Mouse (Mus musculus) stomach, embryonic 14.5 days (tissue): ENCODE measurements around the gene Dkk1. TPM values are rescaled to one million over a fixed set of nuclear protein-coding genes. Genes with fewer than 3 reads are reported as not detected.
A peak's percentile ranks its signal among the peaks of the same experiment; 100 is the strongest.
"Not testable (repeated sequence)": the region's sequence is repeated elsewhere in the genome, so short reads cannot be mapped to it uniquely, and the experiment has no call there.

Experiments
- ATAC-seq: fragments of 200-750 bp; cut with Nextera tagmentation; 2 replicates; pipeline ENCODE4 v1.8.0; 2017; ENCODE audit warnings: low read depth, moderate TSS enrichment; ENCODE audit not compliant: insufficient number of reproducible peaks, insufficient read depth, low FRiP score
- H3K27ac ChIP-seq: fragments of 300-500 bp; sonication (generic); 2 replicates; pipeline ENCODE4 v1.5.1; 2014; ENCODE audit warnings: mild to moderate bottlenecking, low read length, moderate library complexity, mixed read lengths
- H3K27me3 ChIP-seq: fragments of 300-500 bp; sonication (generic); 2 replicates; pipeline ENCODE4 v1.6.1; 2014; ENCODE audit warnings: low read length, control low read depth, mixed read lengths; ENCODE audit not compliant: control insufficient read depth, insufficient read depth
- H3K36me3 ChIP-seq: fragments of 300-500 bp; sonication (generic); 2 replicates; pipeline ENCODE4 v1.6.1; 2014; ENCODE audit warnings: mild to moderate bottlenecking, control low read depth, low read length, moderate library complexity, mixed read lengths; ENCODE audit not compliant: control insufficient read depth, insufficient read depth
- H3K4me1 ChIP-seq: fragments of 300-500 bp; sonication (generic); 2 replicates; pipeline ENCODE4 v1.6.1; 2014; ENCODE audit warnings: low read length, control low read depth, mixed read lengths; ENCODE audit not compliant: control insufficient read depth, insufficient read depth
- H3K4me2 ChIP-seq: fragments of 300-500 bp; sonication (generic); replicated peaks from 2 replicates; pipeline ENCODE4 v1.6.1; 2014; ENCODE audit warnings: low read depth, low read length, control low read depth
- H3K4me3 ChIP-seq: fragments of 300-500 bp; sonication (generic); 2 replicates; pipeline ENCODE4 v1.5.1; 2014; ENCODE audit warnings: low read depth, low read length, control low read depth
- H3K9ac ChIP-seq: fragments of 300-500 bp; sonication (generic); replicated peaks from 2 replicates; pipeline ENCODE4 v1.6.1; 2014; ENCODE audit warnings: low read depth, mild to moderate bottlenecking, control low read depth, low read length, moderate library complexity, mixed read lengths
- H3K9me3 ChIP-seq: fragments of 300-500 bp; sonication (generic); 2 replicates; pipeline ENCODE4 v1.6.1; 2016; ENCODE audit warnings: low read depth, low read length, control low read depth; ENCODE audit not compliant: control insufficient read depth
- WGBS: fragments of 180-500 bp; shearing (Covaris S2); extraction: QIAGEN DNeasy Blood & Tissue Kit; methylation state at CpG from one replicate; pipeline ENCODE4 v1.1.7; 2014; 5-methylcytosine and 5-hydroxymethylcytosine counted together
- polyA plus RNA-seq: library from polyadenylated mRNA; unstranded; fragments of >200 nt; fragmentation: Nextera tagmentation; extraction: Ambion mirVana; gene quantifications from 2 replicates; pipeline ENCODE4 v1.2.1, GENCODE M21; 2014

The Dkk1 gene
- polyA plus RNA-seq, 1 experiment from 2014 or later, result 2.0 TPM

GRCm38 (mm10) chr19:30549854-30550647 lies 586 bp upstream of the Dkk1 start:
- 0 out of 2 replicates have a peak, but pooled peaks cover 5% of the 10 kb centered on the region for H3K4me1 ChIP-seq
- H3K27me3 ChIP-seq, result peaks cover 34% of the 10 kb centered on the region
- H3K4me2 ChIP-seq, result peak overlapping the region; percentile 48
- no peak for ATAC-seq
- peak overlapping the region; percentile 27; the same call in 1 of the 2 replicates for H3K4me3 ChIP-seq
- no peaks in the 10 kb centered on the region for H3K9me3 ChIP-seq
- under 1% methylated on average over 17 of the region's 17 CpGs for WGBS
- no peak overlapping the region for H3K9ac ChIP-seq
- no peaks in the 10 kb centered on the region for H3K36me3 ChIP-seq
- no peak overlapping the region for H3K27ac ChIP-seq

- Histone ChIP-seq H3K9me3 (no peaks in the 10 kb centered on the region), H3K27ac (no peak overlapping the region), H3K4me1 (0 out of 2 replicates have a peak, but pooled peaks cover 5% of the 10 kb centered on the region), H3K27me3 (peaks cover 32% of the 10 kb centered on the region), H3K9ac (no peak overlapping the region), H3K4me3 (peak overlapping the region; percentile 27), H3K36me3 (no peaks in the 10 kb centered on the region), H3K4me2 (peak overlapping the region; percentile 48)
- peak; percentile 37; the same call in 1 of the 2 replicates for ATAC-seq
- WGBS, result 1% methylated on average over 23 of the region's 23 CpGs
Measured at GRCm38 (mm10) chr19:30548411-30549043, 938 bp downstream of the Dkk1 start.

- WGBS, result 1% methylated on average over 42 of the region's 44 CpGs
- not testable (repeated sequence) for H3K27me3 ChIP-seq, H3K9me3 ChIP-seq, H3K4me1 ChIP-seq, H3K27ac ChIP-seq, H3K9ac ChIP-seq, H3K36me3 ChIP-seq, ATAC-seq
- H3K4me3 ChIP-seq, result peak overlapping the region; percentile 32
- H3K4me2 ChIP-seq, result peak overlapping the region; percentile 56
Measured at GRCm38 (mm10) chr19:30539365-30539941, 10.0 kb downstream of the Dkk1 start.

- Histone ChIP-seq H3K4me2 (no peak overlapping the region), H3K9me3 (no peaks in the 10 kb centered on the region), H3K4me1 (no peaks in the 10 kb centered on the region), H3K27ac (no peak overlapping the region), H3K36me3 (no peaks in the 10 kb centered on the region), H3K4me3 (no peak overlapping the region), H3K9ac (no peak overlapping the region), H3K27me3 (no peaks in the 10 kb centered on the region)
- no peak for ATAC-seq
- WGBS, result 35% methylated on average over 6 of the region's 6 CpGs
Measured at GRCm38 (mm10) chr19:30516771-30517170, 32.7 kb downstream of the Dkk1 start.

DNA sequence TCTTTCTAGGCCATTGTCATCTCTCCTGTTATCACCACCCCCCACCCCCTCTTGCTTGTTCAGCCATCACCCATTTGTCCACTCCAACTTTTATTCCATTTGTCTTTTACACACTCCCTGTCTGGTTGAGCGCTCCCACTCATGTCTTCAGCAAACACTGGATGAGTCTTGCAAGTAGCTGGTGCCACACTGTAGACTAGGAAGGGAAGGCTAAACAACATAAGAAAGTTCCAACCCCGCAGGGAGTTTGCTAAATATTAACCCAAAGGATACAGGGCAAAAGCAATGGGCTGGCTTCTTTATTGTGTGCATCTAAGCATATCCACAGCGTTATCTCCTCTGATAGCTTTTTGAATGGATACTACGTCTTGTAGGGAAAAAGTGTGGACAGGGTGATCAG lies 39.0 kb downstream of the Dkk1 start:
- no peak overlapping the region for H3K4me3 ChIP-seq
- no peak overlapping the region for H3K27ac ChIP-seq
- H3K4me2 ChIP-seq, result no peak overlapping the region
- no peak overlapping the region for H3K9ac ChIP-seq
- no peaks in the 10 kb centered on the region for H3K4me1 ChIP-seq
- ATAC-seq, result no peak
- H3K27me3 ChIP-seq, result no peaks in the 10 kb centered on the region
- H3K9me3 ChIP-seq, result no peaks in the 10 kb centered on the region
- WGBS, result 67% methylated on average over 4 of the region's 4 CpGs
- H3K36me3 ChIP-seq, result no peaks in the 10 kb centered on the region

DNA sequence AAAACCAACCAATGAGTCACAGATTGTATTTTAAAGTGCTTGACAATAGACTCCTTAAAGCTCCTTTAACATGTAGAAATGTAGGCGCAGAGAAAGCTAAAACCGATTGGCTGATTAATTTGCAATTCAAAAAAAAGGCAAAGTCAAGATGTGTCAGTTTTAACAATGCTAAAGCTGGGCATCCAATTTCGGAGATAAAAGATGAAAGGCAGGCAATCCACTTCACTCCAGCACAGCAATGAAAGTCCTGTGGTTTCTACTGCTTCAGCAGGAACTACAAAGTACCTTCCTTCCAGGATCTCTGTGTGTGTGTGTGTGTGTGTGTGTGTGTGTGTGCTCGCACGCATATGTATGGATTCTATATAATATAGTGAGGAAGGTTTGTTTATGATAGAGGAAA lies 44.0 kb downstream of the Dkk1 start:
- H3K36me3 ChIP-seq, result no peaks in the 10 kb centered on the region
- H3K27ac ChIP-seq, result no peak overlapping the region
- H3K27me3 ChIP-seq, result no peaks in the 10 kb centered on the region
- H3K4me1 ChIP-seq, result no peaks in the 10 kb centered on the region
- ATAC-seq, result no peak
- 43% methylated on average over 5 of the region's 5 CpGs for WGBS
- H3K9me3 ChIP-seq, result no peaks in the 10 kb centered on the region
- no peak overlapping the region for H3K4me2 ChIP-seq
- H3K4me3 ChIP-seq, result no peak overlapping the region
- H3K9ac ChIP-seq, result no peak overlapping the region
